Mouse (Mus musculus) neural tube, embryonic 14.5 days (tissue): ENCODE results near the gene Ciao2a. TPM values are rescaled to one million over a fixed set of nuclear protein-coding genes. Genes with fewer than 3 reads are reported as not detected.
A peak's percentile ranks its signal among the peaks of the same experiment; 100 is the strongest.

ENCODE experiments used
- ATAC-seq: fragments of 200-750 bp; cut with Nextera tagmentation; 2 replicates; pipeline ENCODE4 v1.8.0; 2017; ENCODE audit warnings: low read depth, mild to moderate bottlenecking, moderate TSS enrichment, moderate library complexity
- H3K27ac ChIP-seq: fragments of 300-500 bp; sonication (generic); 2 replicates; pipeline ENCODE4 v1.5.1; 2014; ENCODE audit warnings: low read depth, mild to moderate bottlenecking, control low read depth, low read length, moderate library complexity, mixed read lengths
- H3K27me3 ChIP-seq: fragments of 300-500 bp; sonication (generic); 2 replicates; pipeline ENCODE4 v1.6.1; 2014; ENCODE audit warnings: low read length; ENCODE audit not compliant: control insufficient read depth, insufficient read depth
- H3K36me3 ChIP-seq: fragments of 300-500 bp; sonication (generic); 2 replicates; pipeline ENCODE4 v1.6.1; 2014; ENCODE audit warnings: low read length, mixed read lengths; ENCODE audit not compliant: control insufficient read depth, insufficient read depth
- H3K4me1 ChIP-seq: fragments of 300-500 bp; sonication (generic); 2 replicates; pipeline ENCODE4 v1.6.1; 2014; ENCODE audit warnings: low read length; ENCODE audit not compliant: control insufficient read depth, insufficient read depth
- H3K4me2 ChIP-seq: fragments of 300-500 bp; sonication (generic); 2 replicates; pipeline ENCODE4 v1.6.1; 2014; ENCODE audit warnings: mild to moderate bottlenecking, low read depth, low read length, control low read depth
- H3K4me3 ChIP-seq: fragments of 300-500 bp; sonication (generic); 2 replicates; pipeline ENCODE4 v1.5.1; 2014; ENCODE audit warnings: low read depth, low read length, control low read depth, mixed read lengths
- H3K9ac ChIP-seq: fragments of 300-500 bp; sonication (generic); replicated peaks from 2 replicates; pipeline ENCODE4 v1.6.1; 2014; ENCODE audit warnings: low read depth, mild to moderate bottlenecking, control low read depth, low read length, mixed read lengths
- H3K9me3 ChIP-seq: fragments of 300-500 bp; sonication (generic); 2 replicates; pipeline ENCODE4 v1.6.1; 2016; ENCODE audit warnings: low read length; ENCODE audit not compliant: control insufficient read depth
- WGBS: fragments of 180-500 bp; shearing (Covaris S2); extraction: QIAGEN DNeasy Blood & Tissue Kit; methylation state at CpG from one replicate; pipeline ENCODE4 v1.1.7; 2014; 5-methylcytosine and 5-hydroxymethylcytosine counted together
- polyA plus RNA-seq: library from polyadenylated mRNA; unstranded; fragments of >200 nt; fragmentation: Nextera tagmentation; extraction: Ambion mirVana; gene quantifications from 2 replicates; pipeline ENCODE4 v1.2.1, GENCODE M21; 2014

Ciao2a gene
- polyA plus RNA-seq, 1 experiment from 2014 or later: 66.6 TPM

- WGBS: 29% methylated on average over 8 of the region's 8 CpGs
- Histone ChIP-seq H3K4me1 (no peaks in the 10 kb centered on the region), H3K27ac (no peak overlapping the region), H3K27me3 (no peaks in the 10 kb centered on the region), H3K9ac (no peak overlapping the region), H3K4me3 (no peak overlapping the region), H3K4me2 (no peak overlapping the region), H3K36me3 (peaks cover 16% of the 10 kb centered on the region), H3K9me3 (no peaks in the 10 kb centered on the region)
- no peak for ATAC-seq
These were observed 15.6 kb upstream of the Ciao2a start for GRCm38 (mm10) chr9:66110611-66111379.

- Histone ChIP-seq H3K9ac (no peak overlapping the region), H3K9me3 (no peaks in the 10 kb centered on the region), H3K36me3 (no peaks in the 10 kb centered on the region), H3K4me2 (no peak overlapping the region), H3K4me1 (no peaks in the 10 kb centered on the region), H3K4me3 (no peak overlapping the region), H3K27me3 (no peaks in the 10 kb centered on the region), H3K27ac (no peak overlapping the region)
- no peak for ATAC-seq
- WGBS: 95% methylated on average over 3 of the region's 3 CpGs
These were observed 12.1 kb upstream of the Ciao2a start for GRCm38 (mm10) chr9:66114341-66114740.

DNA sequence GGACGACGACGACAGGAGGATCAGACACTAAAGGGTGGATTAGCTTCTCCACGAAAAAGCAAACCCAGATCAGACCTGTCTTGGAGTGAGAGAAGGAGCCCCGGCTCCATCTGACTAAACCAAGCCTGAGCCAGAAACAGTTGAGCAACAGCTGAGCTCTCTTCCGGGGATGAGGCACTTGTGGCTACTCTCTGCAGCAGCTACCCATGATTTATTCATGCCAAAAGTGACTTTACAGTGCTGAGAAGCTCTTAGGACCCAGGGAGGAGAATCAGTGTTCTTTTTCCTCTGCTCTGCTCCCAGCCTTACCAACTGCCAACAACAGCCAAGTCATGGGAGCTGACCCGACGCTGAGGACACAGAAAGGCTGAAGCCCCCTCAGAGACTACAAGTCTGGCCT is 9.5 kb upstream of the Ciao2a start:
- no peak overlapping the region; the same call in 1 of the 2 replicates for H3K9ac ChIP-seq
- no peaks in the 10 kb centered on the region for H3K27me3 ChIP-seq
- no peak overlapping the region for H3K4me3 ChIP-seq
- no peak overlapping the region for H3K27ac ChIP-seq
- no peak for ATAC-seq
- 66% methylated on average over 8 of the region's 8 CpGs for WGBS
- H3K4me1 ChIP-seq: peaks cover 5% of the 10 kb centered on the region; the same call in 1 of the 2 replicates
- no peaks in the 10 kb centered on the region for H3K9me3 ChIP-seq
- H3K4me2 ChIP-seq: no peak overlapping the region
- no peaks in the 10 kb centered on the region for H3K36me3 ChIP-seq

GRCm38 (mm10) chr9:66119498-66119897 is 6.9 kb upstream of the Ciao2a start:
- Histone ChIP-seq H3K4me3 (no peak overlapping the region), H3K9ac (no peak overlapping the region), H3K4me2 (no peak overlapping the region), H3K9me3 (no peaks in the 10 kb centered on the region), H3K36me3 (no peaks in the 10 kb centered on the region), H3K4me1 (peaks cover 20% of the 10 kb centered on the region), H3K27ac (no peak overlapping the region), H3K27me3 (no peaks in the 10 kb centered on the region)
- 99% methylated on average over 2 of the region's 2 CpGs for WGBS
- no peak for ATAC-seq

DNA sequence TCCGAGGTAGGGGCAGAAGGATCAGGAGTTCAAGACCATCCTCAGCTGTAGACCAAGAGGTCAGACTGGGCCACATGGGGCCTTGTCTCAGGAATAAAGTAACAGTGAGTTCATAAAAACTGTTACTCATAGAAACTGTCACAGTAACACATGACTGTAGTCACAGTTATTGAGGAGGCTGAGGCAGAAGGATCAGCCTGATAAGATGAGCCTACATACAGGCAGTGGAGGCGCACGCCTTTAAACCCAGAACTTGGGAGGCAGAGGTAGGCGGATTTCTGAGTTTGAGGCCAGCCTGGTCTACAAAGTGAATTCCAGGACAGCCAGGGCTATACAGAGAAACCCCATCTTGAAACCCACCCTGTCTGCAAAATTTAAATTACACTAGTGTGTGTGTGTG is 6.3 kb upstream of the Ciao2a start:
- H3K36me3 ChIP-seq: no peaks in the 10 kb centered on the region
- no peak overlapping the region for H3K4me2 ChIP-seq
- H3K9ac ChIP-seq: no peak overlapping the region
- H3K27ac ChIP-seq: no peak overlapping the region
- no peaks in the 10 kb centered on the region for H3K27me3 ChIP-seq
- H3K9me3 ChIP-seq: no peaks in the 10 kb centered on the region
- WGBS: 95% methylated on average over 4 of the region's 4 CpGs
- H3K4me3 ChIP-seq: no peak overlapping the region
- ATAC-seq: no peak
- H3K4me1 ChIP-seq: peaks cover 22% of the 10 kb centered on the region

- Histone ChIP-seq H3K4me1 (peaks cover 24% of the 10 kb centered on the region), H3K27ac (no peak overlapping the region)
These were observed 5.5 kb upstream of the Ciao2a start for GRCm38 (mm10) chr9:66120945-66121344.

DNA sequence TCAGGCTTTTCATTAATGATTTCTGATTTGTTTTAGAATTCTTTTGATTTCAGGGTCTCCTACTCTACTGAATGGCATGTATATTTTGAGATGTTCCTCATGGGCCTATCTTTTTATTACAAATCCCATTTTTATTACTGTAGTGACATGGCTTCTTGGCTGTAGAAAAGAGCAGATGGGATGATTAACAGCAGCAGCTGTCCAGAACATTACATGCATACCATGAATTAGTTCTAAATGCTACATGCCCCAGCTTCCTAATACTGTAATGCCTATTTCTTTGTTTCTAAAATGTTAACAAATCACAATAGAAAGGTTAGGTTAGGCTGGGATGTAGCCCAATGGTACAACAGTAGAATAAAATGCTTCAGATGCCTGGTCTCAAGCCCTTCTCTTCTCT is 5.0 kb upstream of the Ciao2a start:
- Histone ChIP-seq H3K27me3 (no peaks in the 10 kb centered on the region), H3K4me1 (peaks cover 24% of the 10 kb centered on the region), H3K4me3 (no peak overlapping the region), H3K9me3 (no peaks in the 10 kb centered on the region), H3K9ac (no peak overlapping the region), H3K36me3 (no peaks in the 10 kb centered on the region), H3K27ac (no peak overlapping the region), H3K4me2 (no peak overlapping the region)
- ATAC-seq: no peak

More at GRCm38 (mm10) chr9:66120945-66121344, 5.5 kb upstream of the Ciao2a start:
- Histone ChIP-seq H3K4me3 (no peak overlapping the region), H3K36me3 (no peaks in the 10 kb centered on the region), H3K27me3 (no peaks in the 10 kb centered on the region), H3K9ac (no peak overlapping the region), H3K9me3 (no peaks in the 10 kb centered on the region), H3K4me2 (no peak overlapping the region)
- ATAC-seq: no peak
- 68% methylated on average over 3 of the region's 3 CpGs for WGBS

- peak overlapping the region; percentile 81 for H3K4me3 ChIP-seq
- H3K27ac ChIP-seq: peak overlapping the region; percentile 92
- H3K36me3 ChIP-seq: no peaks in the 10 kb centered on the region
- H3K4me1 ChIP-seq: peaks cover 29% of the 10 kb centered on the region
- H3K9ac ChIP-seq: peak overlapping the region; percentile 83
- WGBS: 4% methylated on average over 5 of the region's 5 CpGs
- ATAC-seq: no peak
- no peaks in the 10 kb centered on the region for H3K27me3 ChIP-seq
- H3K4me2 ChIP-seq: peak overlapping the region; percentile 83
- H3K9me3 ChIP-seq: no peaks in the 10 kb centered on the region
These were observed 2.8 kb upstream of the Ciao2a start for GRCm38 (mm10) chr9:66123648-66124047.

- ATAC-seq: peak; percentile 32; the same call in 1 of the 2 replicates
- peaks cover 29% of the 10 kb centered on the region for H3K4me1 ChIP-seq
These were observed 2.3 kb upstream of the Ciao2a start for GRCm38 (mm10) chr9:66124111-66124531.

More at GRCm38 (mm10) chr9:66124111-66124531, 2.3 kb upstream of the Ciao2a start:
- peak overlapping the region; percentile 92 for H3K27ac ChIP-seq
- H3K9ac ChIP-seq: peak overlapping the region; percentile 83
- H3K36me3 ChIP-seq: no peaks in the 10 kb centered on the region
- no peaks in the 10 kb centered on the region for H3K9me3 ChIP-seq
- no peaks in the 10 kb centered on the region for H3K27me3 ChIP-seq
- H3K4me2 ChIP-seq: peak overlapping the region; percentile 83
- peak overlapping the region; percentile 81 for H3K4me3 ChIP-seq
- 2% methylated on average over 12 of the region's 12 CpGs for WGBS
